ENCODE assay signal across 27 mouse cellular contexts in the genomic region with DNA sequence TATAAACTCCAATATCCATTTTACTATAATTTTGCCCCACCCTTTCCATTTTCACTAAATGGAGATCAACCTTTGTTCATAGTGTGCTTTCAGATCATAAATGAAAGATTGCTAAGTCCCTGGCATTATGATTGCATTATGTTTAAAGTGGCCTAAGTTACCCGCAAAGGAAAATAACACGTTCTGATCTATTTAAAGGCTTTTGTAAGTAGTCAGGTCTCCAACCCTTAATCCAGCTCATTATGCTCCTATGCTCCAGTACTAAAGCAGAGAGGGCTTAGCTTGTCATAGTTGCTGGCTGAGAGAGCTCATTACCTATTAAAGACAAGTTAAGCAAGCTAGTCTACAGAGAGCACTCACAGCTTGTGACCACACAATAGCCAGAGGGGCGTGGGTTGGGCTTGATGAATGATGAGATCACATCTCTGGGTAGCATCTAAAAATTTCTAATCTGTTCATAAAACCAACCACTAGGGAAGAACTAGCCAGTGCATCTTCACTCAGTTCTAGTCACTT.
"Had no signal": no experiment of that assay in that cellular context is flagged by ENCODE, and none has a peak within 500 bp of the region (broad histone marks: within the 10 kb centered on the region; RNA-seq: fewer than 3 reads in every experiment).

No protein-coding gene starts in this region.

- H3K27me3 ChIP-seq: limb, embryonic 12.5 days; limb, embryonic 15.5 days; liver, embryonic 12.5 days; liver, embryonic 15.5 days; lung, embryonic 15.5 days; megakaryocyte, embryonic 14.5 days; midbrain, embryonic 13.5 days; neural tube, embryonic 13.5 days; stomach, embryonic 15.5 days had no signal

- H3K36me3 ChIP-seq: limb, embryonic 12.5 days; limb, embryonic 15.5 days; liver, embryonic 12.5 days; liver, embryonic 15.5 days; lung, embryonic 15.5 days; midbrain, embryonic 10.5 days; midbrain, embryonic 13.5 days; neural tube, embryonic 13.5 days; stomach, embryonic 15.5 days had no signal

- H3K4me1 ChIP-seq: limb, embryonic 12.5 days; limb, embryonic 15.5 days; liver, embryonic 12.5 days; liver, embryonic 15.5 days; lung, embryonic 15.5 days; megakaryocyte, embryonic 14.5 days; midbrain, embryonic 10.5 days; midbrain, embryonic 13.5 days; neural tube, embryonic 13.5 days; stomach, embryonic 15.5 days had no signal

- ATAC-seq: liver, embryonic 12.5 days; midbrain, embryonic 13.5 days; midbrain, embryonic 16.5 days had no signal

- H3K9me3 ChIP-seq: limb, embryonic 12.5 days; limb, embryonic 15.5 days; liver, embryonic 12.5 days; liver, embryonic 15.5 days; lung, embryonic 15.5 days; megakaryocyte, embryonic 14.5 days; midbrain, embryonic 10.5 days; midbrain, embryonic 13.5 days; neural tube, embryonic 13.5 days; stomach, embryonic 15.5 days had no signal

- H3K4me3 ChIP-seq: layer of hippocampus, adult 2 months; limb, embryonic 12.5 days; limb, embryonic 15.5 days; liver, embryonic 12.5 days; liver, embryonic 15.5 days; lung, embryonic 15.5 days; megakaryocyte, embryonic 14.5 days; midbrain, embryonic 10.5 days; midbrain, embryonic 13.5 days; myocyte; neural tube, embryonic 13.5 days; stomach, embryonic 15.5 days had no signal

- DNase-seq: kidney, adult 2 months; kidney, postnatal 25 days; layer of hippocampus, adult 9-11 months; left cerebral cortex, postnatal 4 days; lung, adult 18-20 months; lung, postnatal 10 days; lung, postnatal 36 days; right cerebral cortex, adult 18-20 months; right cerebral cortex, postnatal 14 days; right cerebral cortex, postnatal 4 days; thymus, adult 2 months; thymus, postnatal 14 days; thymus, postnatal 4 days had no signal

- H3K9ac ChIP-seq: limb, embryonic 12.5 days; limb, embryonic 15.5 days; liver, embryonic 12.5 days; liver, embryonic 15.5 days; lung, embryonic 15.5 days; midbrain, embryonic 13.5 days; neural tube, embryonic 13.5 days; stomach, embryonic 15.5 days had no signal

- H3K27ac ChIP-seq: kidney, postnatal 0 days; layer of hippocampus, adult 2 months; limb, embryonic 12.5 days; limb, embryonic 15.5 days; liver, embryonic 12.5 days; liver, embryonic 15.5 days; lung, embryonic 15.5 days; midbrain, embryonic 10.5 days; midbrain, embryonic 13.5 days; neural tube, embryonic 13.5 days; stomach, embryonic 15.5 days had no signal

- H3K4me2 ChIP-seq: limb, embryonic 12.5 days; limb, embryonic 15.5 days; liver, embryonic 12.5 days; liver, embryonic 15.5 days; lung, embryonic 15.5 days; midbrain, embryonic 13.5 days; neural tube, embryonic 13.5 days; stomach, embryonic 15.5 days had no signal
